Mouse (Mus musculus): ENCODE results near the gene Wnk2. TPM values are rescaled to one million over a fixed set of nuclear protein-coding genes. Genes with fewer than 3 reads are reported as not detected.

Wnk2 gene
- polyA plus RNA-seq, 1 experiment = not detected

GRCm38 (mm10) chr13:49158040-49158713, 10.4 kb upstream of the Wnk2 start:
- no peak for TF ChIP-seq GATA1 (IDR thresholded peaks at IDR 0.05; ENCODE audit: low read length)

- TF ChIP-seq GATA1 (IDR thresholded peaks at IDR 0.05; ENCODE audit: low read length) = no peak
Measured at GRCm38 (mm10) chr13:49156645-49157044, 8.8 kb upstream of the Wnk2 start.

- no peak for TF ChIP-seq GATA1 (IDR thresholded peaks at IDR 0.05; ENCODE audit: low read length)
Measured at GRCm38 (mm10) chr13:49154621-49155020, 6.8 kb upstream of the Wnk2 start.

- TF ChIP-seq GATA1 (IDR thresholded peaks at IDR 0.05; ENCODE audit: low read length) = no peak
Measured at GRCm38 (mm10) chr13:49154028-49154427, 6.2 kb upstream of the Wnk2 start.

- no peak for TF ChIP-seq GATA1 (IDR thresholded peaks at IDR 0.05; ENCODE audit: low read length)
Measured at GRCm38 (mm10) chr13:49148687-49149086, 873 bp upstream of the Wnk2 start.

GRCm38 (mm10) chr13:49147007-49147857, 582 bp downstream of the Wnk2 start:
- no peak for TF ChIP-seq GATA1 (IDR thresholded peaks at IDR 0.05; ENCODE audit: low read length)

- TF ChIP-seq GATA1 (IDR thresholded peaks at IDR 0.05; ENCODE audit: low read length) = no peak
Measured at GRCm38 (mm10) chr13:49146698-49147006, 1.2 kb downstream of the Wnk2 start.

- TF ChIP-seq GATA1 (IDR thresholded peaks at IDR 0.05; ENCODE audit: low read length) = no peak
Measured at GRCm38 (mm10) chr13:49146040-49146697, 1.6 kb downstream of the Wnk2 start.

GRCm38 (mm10) chr13:49145396-49145795, 2.4 kb downstream of the Wnk2 start:
- no peak for TF ChIP-seq GATA1 (IDR thresholded peaks at IDR 0.05; ENCODE audit: low read length)

- TF ChIP-seq GATA1 (IDR thresholded peaks at IDR 0.05; ENCODE audit: low read length) = no peak
Measured at GRCm38 (mm10) chr13:49144451-49144850, 3.4 kb downstream of the Wnk2 start.

GRCm38 (mm10) chr13:49143323-49143722, 4.5 kb downstream of the Wnk2 start:
- TF ChIP-seq GATA1 (IDR thresholded peaks at IDR 0.05; ENCODE audit: low read length) = no peak

- no peak for TF ChIP-seq GATA1 (IDR thresholded peaks at IDR 0.05; ENCODE audit: low read length)
Measured at GRCm38 (mm10) chr13:49142396-49142795, 5.4 kb downstream of the Wnk2 start.

GRCm38 (mm10) chr13:49140567-49140966, 7.2 kb downstream of the Wnk2 start:
- TF ChIP-seq GATA1 (IDR thresholded peaks at IDR 0.05; ENCODE audit: low read length) = no peak

- TF ChIP-seq GATA1 (IDR thresholded peaks at IDR 0.05; ENCODE audit: low read length) = no peak
Measured at GRCm38 (mm10) chr13:49134491-49134890, 13.3 kb downstream of the Wnk2 start.

- TF ChIP-seq GATA1 (IDR thresholded peaks at IDR 0.05; ENCODE audit: low read length) = no peak
Measured at GRCm38 (mm10) chr13:49133125-49133524, 14.7 kb downstream of the Wnk2 start.

GRCm38 (mm10) chr13:49131946-49132687, 15.7 kb downstream of the Wnk2 start:
- TF ChIP-seq GATA1 (IDR thresholded peaks at IDR 0.05; ENCODE audit: low read length) = no peak

Data from G1E-ER4 (cell line).